Mouse (Mus musculus): Measurements from ENCODE around the gene Slc25a4.
"Not testable (repeated sequence)": the region's sequence is repeated elsewhere in the genome, so short reads cannot be mapped to it uniquely, and the experiment has no call there.

Slc25a4 gene

GRCm38 (mm10) chr8:46210404-46211315 is at the start of gene Slc25a4:
Gene Slc25a4, minus strand, starts transcription at chr8:46211284.
- DNase-seq (ENCODE audit: low read depth, low spot score) = peak; percentile 94

GRCm38 (mm10) chr8:46257921-46258682 is 47.0 kb upstream of the Slc25a4 start:
- DNase-seq (ENCODE audit: low read depth, low spot score) = peak; percentile 10

GRCm38 (mm10) chr8:46252456-46252855 is 41.4 kb upstream of the Slc25a4 start:
- DNase-seq (ENCODE audit: low read depth, low spot score) = no peak

GRCm38 (mm10) chr8:46251561-46251960 is 40.5 kb upstream of the Slc25a4 start:
- no peak for DNase-seq (ENCODE audit: low read depth, low spot score)

GRCm38 (mm10) chr8:46246346-46246745 is 35.3 kb upstream of the Slc25a4 start:
- no peak for DNase-seq (ENCODE audit: low read depth, low spot score)

- no peak for DNase-seq (ENCODE audit: low read depth, low spot score)
Observed at GRCm38 (mm10) chr8:46242946-46243345, 31.9 kb upstream of the Slc25a4 start.

- DNase-seq (ENCODE audit: low read depth, low spot score) = peak; percentile 86
Observed at GRCm38 (mm10) chr8:46241568-46242374, 30.7 kb upstream of the Slc25a4 start.

GRCm38 (mm10) chr8:46236441-46237223 is 25.5 kb upstream of the Slc25a4 start:
- no peak for DNase-seq (ENCODE audit: low read depth, low spot score)

GRCm38 (mm10) chr8:46234736-46235135 is 23.7 kb upstream of the Slc25a4 start:
- no peak for DNase-seq (ENCODE audit: low read depth, low spot score)

GRCm38 (mm10) chr8:46232798-46233197 is 21.7 kb upstream of the Slc25a4 start:
- no peak for DNase-seq (ENCODE audit: low read depth, low spot score)

GRCm38 (mm10) chr8:46231968-46232367 is 20.9 kb upstream of the Slc25a4 start:
- not testable (repeated sequence) for DNase-seq (ENCODE audit: low read depth, low spot score)

GRCm38 (mm10) chr8:46226622-46227021 is 15.5 kb upstream of the Slc25a4 start:
- DNase-seq (ENCODE audit: low read depth, low spot score) = no peak

GRCm38 (mm10) chr8:46225501-46225900 is 14.4 kb upstream of the Slc25a4 start:
- no peak for DNase-seq (ENCODE audit: low read depth, low spot score)

GRCm38 (mm10) chr8:46220566-46220965 is 9.5 kb upstream of the Slc25a4 start:
- DNase-seq (ENCODE audit: low read depth, low spot score) = no peak

GRCm38 (mm10) chr8:46216838-46217237 is 5.8 kb upstream of the Slc25a4 start:
- no peak for DNase-seq (ENCODE audit: low read depth, low spot score)

- peak; percentile 94 for DNase-seq (ENCODE audit: low read depth, low spot score)
Observed at GRCm38 (mm10) chr8:46213971-46214480, 2.9 kb upstream of the Slc25a4 start.

- no peak for DNase-seq (ENCODE audit: low read depth, low spot score)
Observed at GRCm38 (mm10) chr8:46212194-46212593, 1.1 kb upstream of the Slc25a4 start.

- DNase-seq (ENCODE audit: low read depth, low spot score) = peak; percentile 30
Observed at GRCm38 (mm10) chr8:46211611-46212071, 557 bp upstream of the Slc25a4 start.

- no peak for DNase-seq (ENCODE audit: low read depth, low spot score)
Observed at GRCm38 (mm10) chr8:46209057-46209456, 2.0 kb downstream of the Slc25a4 start.

GRCm38 (mm10) chr8:46208354-46208753 is 2.7 kb downstream of the Slc25a4 start:
- no peak for DNase-seq (ENCODE audit: low read depth, low spot score)

- no peak for DNase-seq (ENCODE audit: low read depth, low spot score)
Observed at GRCm38 (mm10) chr8:46206107-46206506, 5.0 kb downstream of the Slc25a4 start.

All from ZHBTc4 (cell line).